Comparison of ENCODE assay signal across 29 mouse cellular contexts in the genomic region with DNA sequence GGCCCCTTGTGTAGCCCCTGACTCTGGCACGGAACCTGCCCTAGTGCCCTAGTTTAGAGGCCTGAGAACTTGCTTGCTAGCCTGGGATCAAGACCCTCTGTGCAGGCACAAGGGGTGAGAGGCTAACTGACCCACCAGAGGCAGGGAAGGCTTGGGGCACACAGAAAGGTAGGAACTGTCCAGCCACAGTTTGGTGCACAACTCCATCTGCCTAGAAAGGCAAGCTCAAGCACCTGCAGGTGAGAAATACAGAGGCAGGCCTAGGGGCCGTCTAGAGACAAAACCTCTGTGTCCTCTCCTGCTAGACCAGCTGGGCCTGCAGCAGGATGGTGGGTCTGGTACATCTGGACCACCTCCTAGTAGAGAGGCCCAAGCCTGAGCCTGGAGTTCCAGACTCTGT. TPM values are rescaled to one million over a fixed set of nuclear protein-coding genes. Genes with fewer than 3 reads are reported as not detected.
A peak's percentile ranks its signal among the peaks of the same experiment; 100 is the strongest.
DNase-seq lines count a peak whose midpoint lies in the region.
"Had no signal": no experiment of that assay in that cellular context is flagged by ENCODE, and none has a peak within 500 bp of the region (broad histone marks: within the 10 kb centered on the region; RNA-seq: fewer than 3 reads in every experiment).

No protein-coding gene starts in this region.

- 87% methylated on average over 2 of the region's 2 CpGs for WGBS in embryonic facial prominence, embryonic 10.5 days

- no peaks in the 10 kb centered on the region for H3K27me3 ChIP-seq in embryonic facial prominence, embryonic 10.5 days (replicated peaks; ENCODE audit: low read depth, poor library complexity, severe bottlenecking)
- H3K27me3 ChIP-seq: CH12.LX; embryonic facial prominence, embryonic 13.5 days; forebrain, embryonic 15.5 days; heart, embryonic 15.5 days; hindbrain, embryonic 12.5 days; liver, embryonic 15.5 days; midbrain, embryonic 15.5 days; neural tube, embryonic 12.5 days had no signal

- peaks cover 6% of the 10 kb centered on the region for H3K4me1 ChIP-seq in embryonic facial prominence, embryonic 10.5 days
- H3K4me1 ChIP-seq: neural tube, embryonic 12.5 days had no signal

- no peak overlapping the region for H3K27ac ChIP-seq in embryonic facial prominence, embryonic 10.5 days (replicated peaks)
- H3K27ac ChIP-seq: embryonic facial prominence, embryonic 13.5 days; forebrain, embryonic 10.5 days; forebrain, embryonic 15.5 days; heart, embryonic 10.5 days; heart, embryonic 15.5 days; hindbrain, embryonic 12.5 days; hindbrain, postnatal 0 days; liver, embryonic 15.5 days; midbrain, embryonic 10.5 days; midbrain, embryonic 15.5 days; neural tube, embryonic 12.5 days had no signal

- H3K36me3 ChIP-seq in embryonic facial prominence, embryonic 10.5 days (replicated peaks), result peaks cover 59% of the 10 kb centered on the region

- no peak overlapping the region for H3K4me3 ChIP-seq in embryonic facial prominence, embryonic 10.5 days
- H3K4me3 ChIP-seq: embryonic facial prominence, embryonic 13.5 days; forebrain, embryonic 10.5 days; forebrain, embryonic 15.5 days; heart, embryonic 10.5 days; heart, embryonic 15.5 days; hindbrain, embryonic 12.5 days; liver, embryonic 15.5 days; midbrain, embryonic 10.5 days; midbrain, embryonic 15.5 days; neural tube, embryonic 12.5 days had no signal

- peak; percentile 11 to 25 for DNase-seq in adrenal gland, adult (ENCODE audit: inconsistent age in 2 of 2, low spot score in 1 of 2)
- no peak for DNase-seq in adrenal gland, adult 2 months
- peak; percentile 8 for DNase-seq in layer of hippocampus, adult 9-11 months
- DNase-seq in layer of hippocampus, adult 9-10 months (ENCODE audit: low spot score), result no peak
- peak; percentile 50 for DNase-seq in cerebellum, adult 9-11 months
- DNase-seq in embryonic facial prominence, embryonic 10.5 days (ENCODE audit: low spot score), result no peak
- no peak for DNase-seq in frontal cortex, adult 2 months (ENCODE audit: extremely low spot score in 1 of 2, low spot score in 1 of 2)
- DNase-seq: embryo, embryonic 11 days; kidney, adult 9 months; kidney, postnatal 10 days; left cerebral cortex, postnatal 4 days; lung, embryonic 14.5 days; lung, postnatal 14 days; right cerebral cortex, postnatal 14 days; thymus, postnatal 14 days had no signal

- no peaks in the 10 kb centered on the region for H3K9me3 ChIP-seq in embryonic facial prominence, embryonic 10.5 days
- H3K9me3 ChIP-seq: embryonic facial prominence, embryonic 13.5 days; forebrain, embryonic 10.5 days; forebrain, embryonic 15.5 days; heart, embryonic 10.5 days; heart, embryonic 15.5 days; hindbrain, embryonic 12.5 days; liver, embryonic 15.5 days; midbrain, embryonic 10.5 days; midbrain, embryonic 15.5 days; neural tube, embryonic 12.5 days had no signal

RNA-seq across cellular contexts. Expression of a gene that starts 4.7 kb away (rescaled TPM):
- total RNA-seq in adrenal gland, adult 2 months (2021), result 1 to 10 TPM; 7.2 to 8.4 TPM
- 0.11 and 0.33 TPM in 2 replicates for polyA plus RNA-seq in adrenal gland, adult 2 months (2012; rRNA removed)
- 53.0 and 60.0 TPM in 2 replicates for polyA plus RNA-seq in embryonic facial prominence, embryonic 10.5 days (2016; fragmentation: Nextera tagmentation; extraction: Ambion mirVana)
- polyA plus RNA-seq in frontal cortex, adult 2 months (2012; rRNA removed), result 6.5 and 6.7 TPM in 2 replicates

RNA-seq across cellular contexts. Expression of a gene that starts 4.8 kb away (rescaled TPM):
- total RNA-seq in adrenal gland, adult 2 months (2021), result 10 to 100 TPM in 1 of 2 experiments, 1 to 10 TPM in 1; 7.0 to 12.3 TPM
- 3.2 and 3.9 TPM in 2 replicates for polyA plus RNA-seq in adrenal gland, adult 2 months (2012; rRNA removed)
- polyA plus RNA-seq in embryonic facial prominence, embryonic 10.5 days (2016; fragmentation: Nextera tagmentation; extraction: Ambion mirVana), result 0.67 and 0.69 TPM in 2 replicates
- 1.2 TPM in 2 replicates for polyA plus RNA-seq in frontal cortex, adult 2 months (2012; rRNA removed)
- total RNA-seq: liver, adult 2 months had no signal
- polyA plus RNA-seq: liver, adult 2 months; small intestine, adult 2 months had no signal

RNA-seq across cellular contexts. Expression of a gene that starts 13.5 kb away (rescaled TPM):
- 100 to 1,000 TPM; 100 to 125 TPM for total RNA-seq in adrenal gland, adult 2 months (2021)
- polyA plus RNA-seq in adrenal gland, adult 2 months (2012; rRNA removed), result 260 and 308 TPM in 2 replicates
- polyA plus RNA-seq in embryonic facial prominence, embryonic 10.5 days (2016; fragmentation: Nextera tagmentation; extraction: Ambion mirVana), result 18.7 and 23.0 TPM in 2 replicates
- 101 and 105 TPM in 2 replicates for polyA plus RNA-seq in frontal cortex, adult 2 months (2012; rRNA removed)

Comparison
In these comparisons a context has a peak if more than half of its experiments do, and no peak if none do; other contexts are left out.
1. DNase-seq: peak in adrenal gland, adult (2 of 2), layer of hippocampus, adult 9-11 months (single experiment) and cerebellum, adult 9-11 months (single experiment); none in adrenal gland, adult 2 months (single experiment), layer of hippocampus, adult 9-10 months (single experiment), embryonic facial prominence, embryonic 10.5 days (single experiment) and frontal cortex, adult 2 months (0 of 2).